Mouse (Mus musculus) 3T3-L1 (cell line): ENCODE results near the gene Esp6.
"Not testable (repeated sequence)": the region's sequence is repeated elsewhere in the genome, so short reads cannot be mapped to it uniquely, and the experiment has no call there.

ENCODE experiments used
- DNase-seq: peaks from one replicate; pipeline ENCODE4 v3.0.0-alpha.2; 2015; ENCODE audit warnings: low read depth, low spot score

Esp6 gene

DNA sequence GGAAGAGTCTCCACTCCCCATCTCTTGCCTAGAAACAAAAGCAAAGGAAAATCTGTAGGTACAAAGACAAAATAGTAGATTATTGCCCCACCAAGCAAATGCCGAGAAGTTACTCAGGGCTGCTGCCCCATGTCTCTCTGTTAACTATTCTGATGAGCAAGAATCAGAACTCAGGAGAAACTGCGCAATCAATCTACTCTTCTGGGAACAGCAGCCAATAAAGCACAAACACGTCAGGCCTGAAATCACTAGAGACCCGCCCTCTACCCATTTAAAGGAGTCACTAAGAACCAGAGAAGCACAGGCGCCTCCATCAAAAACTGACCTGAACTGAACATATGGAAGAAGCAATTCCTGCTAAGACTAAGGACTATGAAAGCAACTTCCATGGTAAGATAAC lies at the start of gene Esp6:
Esp6 (plus strand) TSS at position 301 of the 400 bp plus-strand sequence.
- no peak for DNase-seq

DNA sequence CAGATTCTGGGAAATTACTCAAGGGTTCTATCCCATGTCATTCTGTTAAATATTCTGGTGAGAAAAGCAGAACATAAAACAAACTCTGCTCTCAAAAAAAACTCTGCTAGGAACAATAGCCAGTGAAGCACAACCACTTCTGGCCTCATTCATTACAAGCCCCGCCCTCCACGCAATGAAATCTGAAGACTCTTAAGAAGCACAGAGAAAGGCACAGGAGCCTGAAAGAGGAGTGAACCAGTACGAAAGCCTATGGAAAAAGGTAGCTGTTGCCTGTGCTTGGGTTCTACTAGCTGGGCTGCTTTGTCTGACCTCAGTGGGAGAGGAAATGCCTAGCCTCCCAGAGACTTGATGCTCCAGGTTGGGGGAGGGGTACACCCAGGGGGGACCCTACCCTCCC lies 41.5 kb upstream of the Esp6 start, which contains the start of gene Esp8:
Esp8 (plus strand) TSS at position 205 of the 400 bp plus-strand sequence.
- DNase-seq, result no peak

DNA sequence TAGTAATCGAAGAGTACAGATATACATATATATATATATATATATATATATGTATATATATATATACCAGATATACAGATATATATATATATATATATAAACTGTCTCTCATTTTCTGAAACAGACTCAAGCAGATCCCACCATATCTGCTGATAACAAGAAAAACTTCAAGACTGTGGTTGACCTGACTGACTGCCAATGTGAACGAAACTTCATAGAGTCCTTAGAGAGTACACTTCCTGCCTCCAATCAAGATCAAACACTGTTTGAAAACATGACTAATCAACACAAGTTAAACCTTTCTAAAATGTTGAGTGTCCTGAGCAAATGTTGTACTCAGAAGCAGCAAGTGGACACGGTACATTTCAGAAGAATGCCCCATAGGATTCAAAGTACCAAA lies 31.5 kb upstream of the Esp6 start:
- DNase-seq, result no peak

DNA sequence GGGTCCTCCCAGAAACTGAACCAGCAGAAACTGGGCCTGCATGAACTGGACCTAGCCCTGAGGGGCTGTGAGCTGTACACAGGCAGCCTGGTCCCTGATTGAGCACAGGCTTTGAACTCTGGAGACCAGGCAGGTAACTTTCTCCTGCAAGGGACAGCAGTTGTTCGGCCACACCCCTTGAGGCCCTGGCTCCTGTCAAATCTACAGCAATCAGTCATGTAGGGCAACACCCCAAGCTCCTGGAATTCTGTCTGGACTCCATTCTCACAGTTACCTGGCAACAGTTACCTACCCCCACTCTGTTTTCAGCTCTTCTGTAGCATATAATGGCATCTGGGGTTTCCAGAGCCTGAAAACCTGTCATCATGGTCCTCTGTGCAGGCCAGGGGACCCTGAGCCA lies 30.2 kb upstream of the Esp6 start:
- DNase-seq, result no peak

- DNase-seq, result not testable (repeated sequence)
Measured at GRCm38 (mm10) chr17:40547005-40547404, 14.3 kb upstream of the Esp6 start.

- DNase-seq, result no peak
Measured at GRCm38 (mm10) chr17:40553470-40553869, 7.8 kb upstream of the Esp6 start.

GRCm38 (mm10) chr17:40583906-40584305 lies 22.6 kb downstream of the Esp6 start:
- not testable (repeated sequence) for DNase-seq

DNA sequence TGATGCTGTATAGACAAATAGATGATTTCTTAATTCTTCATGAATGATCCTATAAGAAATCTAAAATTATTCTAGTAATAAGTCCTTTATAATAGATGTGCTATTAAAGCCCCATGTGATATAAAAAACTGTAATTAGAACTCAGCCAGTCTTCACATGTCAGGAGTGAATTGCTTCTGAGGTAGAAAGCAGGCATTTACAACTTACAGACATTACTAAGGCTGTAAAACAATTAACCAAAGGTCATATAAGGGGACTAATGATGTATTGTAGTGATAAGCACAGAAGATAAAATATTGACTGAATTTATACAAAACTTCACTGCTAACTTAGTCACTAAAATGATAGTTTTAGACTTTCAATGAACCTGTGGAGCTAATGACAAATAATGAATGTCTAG lies 30.0 kb downstream of the Esp6 start:
- no peak for DNase-seq

DNA sequence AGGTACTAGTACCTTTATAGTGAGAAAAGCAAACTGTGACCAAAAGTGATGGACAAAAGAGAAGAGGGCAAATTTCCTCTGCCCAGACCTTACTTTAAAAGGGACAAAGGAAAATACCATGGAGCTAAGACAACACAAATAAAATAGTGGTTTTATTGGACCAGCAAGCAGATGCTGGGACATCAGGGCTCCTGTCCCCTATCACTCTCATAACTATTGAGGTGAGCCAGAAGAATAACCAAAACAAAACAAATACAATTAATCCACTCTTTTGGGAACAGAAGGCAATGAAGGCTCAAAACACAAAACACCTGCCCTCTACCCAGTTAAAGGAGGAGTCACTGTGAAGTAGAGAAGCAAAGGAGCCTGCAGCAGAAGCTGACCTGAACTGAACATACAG lies 37.0 kb downstream of the Esp6 start, which contains the start of gene Esp4:
Esp4 (plus strand) TSS at position 301 of the 400 bp plus-strand sequence.
- DNase-seq, result no peak
